Mouse (Mus musculus) megakaryocyte progenitor cell, adult 5-6 weeks (primary cell): ENCODE results near the gene Ccdc30. TPM values are rescaled to one million over a fixed set of nuclear protein-coding genes. Genes with fewer than 3 reads are reported as not detected.

ENCODE experiments used
- ATAC-seq: replicated peaks from 2 replicates; pipeline ENCODE4 v1.8.0; 2016; ENCODE audit warnings: mild to moderate bottlenecking, moderate TSS enrichment, inconsistent platforms; ENCODE audit not compliant: poor library complexity
- total RNA-seq, 2 experiments: library from RNA; stranded (forward) in 1 of 2; stranded (reverse) in 1 of 2; fragments of 157-497, 149-512 nt in 1 of 2; fragments of 200-1000 nt in 1 of 2; gene quantifications; 2 replicates each; pipeline versions ENCODE4 v1.2.3 to v1.2.4; 2015 to 2017

Ccdc30 gene
- total RNA-seq (2015) (0.66 TPM in 1 of 2 replicates, not detected in the other), total RNA-seq (2017) (0.14 and 1.0 TPM in 2 replicates)

- peak; percentile 92 for ATAC-seq
These were observed at the start of gene Ccdc30 for GRCm38 (mm10) chr4:119415072-119415753. Gene Ccdc30, minus strand, starts transcription at chr4:119415521.

GRCm38 (mm10) chr4:119463756-119464419 is 48.6 kb upstream of the Ccdc30 start:
- peak; percentile 79 for ATAC-seq

GRCm38 (mm10) chr4:119462858-119463755 is 47.8 kb upstream of the Ccdc30 start:
- ATAC-seq = no peak

GRCm38 (mm10) chr4:119462457-119462856 is 47.1 kb upstream of the Ccdc30 start:
- no peak for ATAC-seq

- no peak for ATAC-seq
These were observed 45.4 kb upstream of the Ccdc30 start for GRCm38 (mm10) chr4:119460728-119461141.

GRCm38 (mm10) chr4:119460296-119460695 is 45.0 kb upstream of the Ccdc30 start:
- ATAC-seq = peak; percentile 70

GRCm38 (mm10) chr4:119453533-119453932 is 38.2 kb upstream of the Ccdc30 start:
- ATAC-seq = no peak

- ATAC-seq = no peak
These were observed 37.8 kb upstream of the Ccdc30 start for GRCm38 (mm10) chr4:119453128-119453527.

- ATAC-seq = no peak
These were observed 35.1 kb upstream of the Ccdc30 start for GRCm38 (mm10) chr4:119450436-119450835.

GRCm38 (mm10) chr4:119447786-119448185 is 32.5 kb upstream of the Ccdc30 start:
- no peak for ATAC-seq

- ATAC-seq = no peak
These were observed 31.9 kb upstream of the Ccdc30 start for GRCm38 (mm10) chr4:119447261-119447660.

- no peak for ATAC-seq
These were observed 27.2 kb upstream of the Ccdc30 start for GRCm38 (mm10) chr4:119442539-119442938.

- ATAC-seq = 0 out of 2 replicates have a peak, but pooled peaks have one; percentile 31
These were observed 26.5 kb upstream of the Ccdc30 start for GRCm38 (mm10) chr4:119441836-119442235.

GRCm38 (mm10) chr4:119437936-119438335 is 22.6 kb upstream of the Ccdc30 start:
- no peak for ATAC-seq

- ATAC-seq = peak; percentile 76
These were observed 15.4 kb upstream of the Ccdc30 start for GRCm38 (mm10) chr4:119430678-119431077.

- peak; percentile 81 for ATAC-seq
These were observed 12.4 kb upstream of the Ccdc30 start for GRCm38 (mm10) chr4:119427680-119428079.

GRCm38 (mm10) chr4:119425601-119426000 is 10.3 kb upstream of the Ccdc30 start:
- ATAC-seq = no peak

- peak; percentile 27 for ATAC-seq
These were observed 9.8 kb upstream of the Ccdc30 start for GRCm38 (mm10) chr4:119425077-119425476.

- peak; percentile 77 for ATAC-seq
These were observed 7.1 kb upstream of the Ccdc30 start, which contains the start of the genes Ppcs and Zmynd12 for GRCm38 (mm10) chr4:119422294-119422964. Gene Ppcs, minus strand, starts transcription at chr4:119422420. Gene Zmynd12, plus strand, starts transcription at chr4:119422814.

GRCm38 (mm10) chr4:119421921-119422293 is 6.6 kb upstream of the Ccdc30 start:
- no peak for ATAC-seq

- no peak for ATAC-seq
These were observed 5.9 kb upstream of the Ccdc30 start for GRCm38 (mm10) chr4:119421191-119421590.
